Comparison of ENCODE assay signal across 12 mouse cellular contexts in the genomic region with DNA sequence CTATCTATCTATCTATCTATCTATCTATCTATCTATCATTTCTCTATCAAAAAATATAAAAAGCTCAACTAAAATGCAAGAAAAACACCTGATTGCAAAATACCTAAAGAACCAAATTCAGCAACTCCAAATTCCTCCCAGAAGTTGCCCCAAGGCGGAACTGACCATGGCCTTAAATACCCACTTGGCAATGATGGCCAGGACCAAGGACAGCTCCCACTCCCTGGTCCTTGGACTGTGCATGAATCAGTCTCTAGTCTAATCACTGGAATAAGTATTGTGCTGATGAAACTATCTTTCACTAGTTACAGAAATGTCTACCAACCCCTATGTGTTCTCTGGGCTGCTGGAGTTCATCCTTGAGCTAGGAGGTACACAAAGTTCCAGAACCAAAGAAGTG.
DNase-seq lines count a peak whose midpoint lies in the region; ATAC-seq lines count a peak whose summit lies in the region.
"Had no signal": no experiment of that assay in that cellular context is flagged by ENCODE, and none has a peak within 500 bp of the region (broad histone marks: within the 10 kb centered on the region; RNA-seq: fewer than 3 reads in every experiment).

No protein-coding gene starts in this region.

- no peak overlapping the region for H3K4me2 ChIP-seq in neural tube, embryonic 15.5 days
- H3K4me2 ChIP-seq in intestine, embryonic 15.5 days (replicated peaks): no peak overlapping the region
- H3K4me2 ChIP-seq: heart, embryonic 13.5 days had no signal

- no peak overlapping the region for H3K9ac ChIP-seq in neural tube, embryonic 15.5 days (replicated peaks)
- H3K9ac ChIP-seq in intestine, embryonic 15.5 days: no peak overlapping the region
- H3K9ac ChIP-seq: heart, embryonic 13.5 days; liver, embryonic 14.5 days had no signal

- 93% methylated on average over 1 of the region's 1 CpGs for WGBS in neural tube, embryonic 15.5 days
- 77% methylated on average over 1 of the region's 1 CpGs for WGBS in intestine, embryonic 15.5 days

- no peaks in the 10 kb centered on the region for H3K27me3 ChIP-seq in neural tube, embryonic 15.5 days (replicated peaks)
- H3K27me3 ChIP-seq in intestine, embryonic 15.5 days (replicated peaks): no peaks in the 10 kb centered on the region
- H3K27me3 ChIP-seq: heart, embryonic 13.5 days had no signal

- no peaks in the 10 kb centered on the region for H3K4me1 ChIP-seq in neural tube, embryonic 15.5 days
- no peaks in the 10 kb centered on the region for H3K4me1 ChIP-seq in intestine, embryonic 15.5 days (replicated peaks)
- H3K4me1 ChIP-seq: heart, embryonic 13.5 days had no signal

- intact Hi-C loops in gastrocnemius, postnatal 36 days (cut with DNase I): no loop called here
- intact Hi-C loops in left cerebral cortex, postnatal 25 days (cut with DNase I): no loop called here

- no peaks in the 10 kb centered on the region; the same call in 1 of the 2 replicates for H3K9me3 ChIP-seq in neural tube, embryonic 15.5 days (replicated peaks)
- H3K9me3 ChIP-seq in intestine, embryonic 15.5 days: no peaks in the 10 kb centered on the region
- H3K9me3 ChIP-seq: heart, embryonic 13.5 days had no signal

- no peak overlapping the region for H3K27ac ChIP-seq in neural tube, embryonic 15.5 days (replicated peaks)
- no peak overlapping the region for H3K27ac ChIP-seq in intestine, embryonic 15.5 days
- H3K27ac ChIP-seq: heart, embryonic 13.5 days; liver, embryonic 14.5 days had no signal

- DNase-seq in gastrocnemius, postnatal 10 days: peak; percentile 39
- DNase-seq in gastrocnemius, postnatal 36 days: no peak
- peak; percentile 57 for DNase-seq in neural tube, embryonic 10.5 days (ENCODE audit: extremely low spot score, low spot score)
- DNase-seq in embryo, embryonic 9.5 days (ENCODE audit: extremely low spot score): peak; percentile 35
- peak; percentile 64 for DNase-seq in retina, embryonic 14.5 days (ENCODE audit: low spot score)
- no peak for DNase-seq in left cerebral cortex, postnatal 25 days (ENCODE audit: low spot score in 2 of 2)
- DNase-seq: cerebellum, adult 18-20 months; thymus, postnatal 25 days had no signal

- no peaks in the 10 kb centered on the region for H3K36me3 ChIP-seq in neural tube, embryonic 15.5 days
- H3K36me3 ChIP-seq in intestine, embryonic 15.5 days: no peaks in the 10 kb centered on the region
- H3K36me3 ChIP-seq: heart, embryonic 13.5 days had no signal

- ATAC-seq in neural tube, embryonic 15.5 days (ENCODE audit: low FRiP score): no peak
- no peak for ATAC-seq in intestine, embryonic 15.5 days

- no peak overlapping the region for H3K4me3 ChIP-seq in neural tube, embryonic 15.5 days (replicated peaks)
- H3K4me3 ChIP-seq in intestine, embryonic 15.5 days (replicated peaks): no peak overlapping the region
- H3K4me3 ChIP-seq: heart, embryonic 13.5 days had no signal

Comparison
In these comparisons a context has a peak if more than half of its experiments do, and no peak if none do; other contexts are left out.
1. DNase-seq: peak in gastrocnemius, postnatal 10 days (single experiment), neural tube, embryonic 10.5 days (single experiment), embryo, embryonic 9.5 days (single experiment) and retina, embryonic 14.5 days (single experiment); none in gastrocnemius, postnatal 36 days (0 of 2) and left cerebral cortex, postnatal 25 days (0 of 2).